In genomic region chr9:14739498-14740150, GRCm38 (mm10) we compare ENCODE assay signal across 35 mouse cellular contexts. TPM values are rescaled to one million over a fixed set of nuclear protein-coding genes. Genes with fewer than 3 reads are reported as not detected.
A peak's percentile ranks its signal among the peaks of the same experiment; 100 is the strongest.
DNase-seq lines count a peak whose midpoint lies in the region; ATAC-seq and TF ChIP-seq lines count a peak whose summit lies in the region.
"Had no signal": no experiment of that assay in that cellular context is flagged by ENCODE, and none has a peak within 500 bp of the region (broad histone marks: within the 10 kb centered on the region; RNA-seq: fewer than 3 reads in every experiment).

No protein-coding gene starts in this region.

- no peak for TF ChIP-seq CTCF in lung, postnatal 0 days (IDR thresholded peaks at IDR 0.05)
- TF ChIP-seq CTCF in MEL (IDR thresholded peaks at IDR 0.05 in 2 of 3, conservative IDR thresholded peaks at IDR 0.05 in 1 of 3; ENCODE audit: control insufficient read depth in 1 of 3, insufficient read depth in 1 of 3, low read depth in 2 of 3, low read length in 3 of 3, poor library complexity in 1 of 3, severe bottlenecking in 1 of 3) = no peak

- H3K9ac ChIP-seq in lung, postnatal 0 days (replicated peaks; ENCODE audit: low read depth) = no peak overlapping the region
- H3K9ac ChIP-seq in MEL (ENCODE audit: control insufficient read depth, low read depth, low read length, poor library complexity, severe bottlenecking) = peak overlapping the region; percentile 78
- H3K9ac ChIP-seq: embryonic facial prominence, embryonic 15.5 days; forebrain, embryonic 13.5 days; heart, embryonic 12.5 days; hindbrain, embryonic 15.5 days; kidney, embryonic 15.5 days; limb, embryonic 15.5 days; liver, embryonic 13.5 days; neural tube, embryonic 13.5 days; stomach, embryonic 15.5 days had no signal

- TF ChIP-seq POLR2A in MEL (IDR thresholded peaks at IDR 0.05; ENCODE audit: control insufficient read depth in 1 of 2, insufficient read depth in 1 of 2, low read depth in 1 of 2, low read length in 2 of 2, poor library complexity in 1 of 2) = peak in 1 of 2 experiments; percentile 48; a peak in 1 of 4 replicates

- no peak for TF ChIP-seq RAD21 in MEL (IDR thresholded peaks at IDR 0.05; ENCODE audit: low read depth, low read length)

- H3K27ac ChIP-seq in lung, postnatal 0 days (ENCODE audit: low read length) = no peak overlapping the region
- H3K27ac ChIP-seq in MEL (ENCODE audit: control insufficient read depth, low read depth, low read length) = peak overlapping the region; percentile 86
- H3K27ac ChIP-seq: embryonic facial prominence, embryonic 10.5 days; embryonic facial prominence, embryonic 15.5 days; forebrain, embryonic 13.5 days; heart, adult 2 months; hindbrain, embryonic 15.5 days; kidney, embryonic 15.5 days; limb, embryonic 10.5 days; limb, embryonic 15.5 days; liver, embryonic 13.5 days; neural tube, embryonic 13.5 days; stomach, embryonic 15.5 days had no signal

- no peaks in the 10 kb centered on the region for H3K27me3 ChIP-seq in lung, postnatal 0 days (replicated peaks; ENCODE audit: insufficient read depth, low read length)
- H3K27me3 ChIP-seq in MEL (ENCODE audit: control insufficient read depth in 1 of 2, insufficient read depth in 2 of 2, low read length in 2 of 2) = 0 out of 4 replicates have a peak, but pooled peaks cover 0 to 2% of the 10 kb centered on the region in 2 experiments
- H3K27me3 ChIP-seq: embryonic facial prominence, embryonic 15.5 days; forebrain, embryonic 13.5 days; hindbrain, embryonic 15.5 days; kidney, embryonic 15.5 days; limb, embryonic 15.5 days; liver, embryonic 13.5 days; neural tube, embryonic 13.5 days; stomach, embryonic 15.5 days had no signal

- no peaks in the 10 kb centered on the region for H3K9me3 ChIP-seq in lung, postnatal 0 days (ENCODE audit: low read length)
- no peaks in the 10 kb centered on the region for H3K9me3 ChIP-seq in MEL (replicated peaks; ENCODE audit: insufficient read depth, low read length)
- H3K9me3 ChIP-seq: embryonic facial prominence, embryonic 10.5 days; embryonic facial prominence, embryonic 15.5 days; forebrain, embryonic 13.5 days; heart, embryonic 12.5 days; hindbrain, embryonic 15.5 days; kidney, embryonic 15.5 days; limb, embryonic 10.5 days; limb, embryonic 15.5 days; liver, embryonic 13.5 days; neural tube, embryonic 13.5 days; stomach, embryonic 15.5 days had no signal

- peak; percentile 42 for ATAC-seq in lung, postnatal 0 days
- peak; percentile 76 for ATAC-seq in granulocyte monocyte progenitor cell, adult 5-6 weeks (replicated peaks; ENCODE audit: poor library complexity, severe bottlenecking)
- 0 out of 2 replicates have a peak, but pooled peaks have one; percentile 22 for ATAC-seq in neutrophil, adult 5-6 weeks (ENCODE audit: extremely low read depth, insufficient number of reproducible peaks, low FRiP score, poor library complexity, severe bottlenecking)
- ATAC-seq: activated CD4-positive, CD25-positive, alpha-beta regulatory T cell, adult 4 months; forebrain, embryonic 13.5 days; inflammation-experienced regulatory T-cells, adult 6 months had no signal

- peak; percentile 36 for DNase-seq in lung, postnatal 0 days (ENCODE audit: low spot score)
- no peak for DNase-seq in lung, postnatal 25 days (ENCODE audit: low spot score)
- DNase-seq in MEL (ENCODE audit: low read depth, low spot score) = peak; percentile 83
- no peak for DNase-seq in kidney, postnatal 36 days
- no peak for DNase-seq in left cerebral cortex, adult 9 months (ENCODE audit: low spot score in 2 of 2)
- DNase-seq in cerebellum, postnatal 25 days = no peak
- DNase-seq: cerebellum, adult 11-12 months; cerebellum, postnatal 10 days; gastrocnemius, postnatal 36 days; heart, adult 2 months; heart, postnatal 4 days; kidney, adult 11 months; layer of hippocampus, postnatal 36 days; liver, embryonic 13.5 days; lung, adult 18-20 months; lung, postnatal 10 days; right cerebral cortex, postnatal 25 days had no signal

- peaks cover 13% of the 10 kb centered on the region for H3K79me2 ChIP-seq in MEL (ENCODE audit: control insufficient read depth, insufficient read depth, low read length, poor library complexity)

- 49% methylated on average over 4 of the region's 4 CpGs for WGBS in lung, postnatal 0 days

- no peak for TF ChIP-seq EP300 in lung, postnatal 0 days (IDR thresholded peaks at IDR 0.05)
- peak; percentile 86 to 95 for TF ChIP-seq EP300 in MEL (IDR thresholded peaks at IDR 0.05; ENCODE audit: low read depth in 1 of 2, low read length in 2 of 2)

- H3K4me1 ChIP-seq in lung, postnatal 0 days (ENCODE audit: insufficient read depth, low read depth, low read length) = no peaks in the 10 kb centered on the region
- peaks cover 6 to 15% of the 10 kb centered on the region in 2 experiments; a peak in 3 of 4 replicates for H3K4me1 ChIP-seq in MEL (ENCODE audit: control insufficient read depth in 1 of 2, insufficient read depth in 2 of 2, low read length in 2 of 2)
- H3K4me1 ChIP-seq: embryonic facial prominence, embryonic 15.5 days; forebrain, embryonic 13.5 days; heart, embryonic 12.5 days; hindbrain, embryonic 15.5 days; kidney, embryonic 15.5 days; limb, embryonic 10.5 days; limb, embryonic 15.5 days; neural tube, embryonic 13.5 days; stomach, embryonic 15.5 days had no signal

- no peak overlapping the region for H3K4me3 ChIP-seq in lung, postnatal 0 days (ENCODE audit: low read depth, low read length)
- H3K4me3 ChIP-seq in MEL (ENCODE audit: control insufficient read depth in 1 of 2, insufficient read depth in 1 of 2, low read depth in 2 of 2, low read length in 2 of 2) = peak overlapping the region; percentile 72 to 79
- H3K4me3 ChIP-seq: embryonic facial prominence, embryonic 10.5 days; embryonic facial prominence, embryonic 15.5 days; forebrain, embryonic 13.5 days; heart, adult 2 months; heart, embryonic 12.5 days; hindbrain, embryonic 15.5 days; kidney, embryonic 15.5 days; limb, embryonic 10.5 days; limb, embryonic 15.5 days; liver, embryonic 13.5 days; neural tube, embryonic 13.5 days; stomach, embryonic 15.5 days had no signal

- H3K36me3 ChIP-seq in lung, postnatal 0 days (ENCODE audit: insufficient read depth, low read length) = no peaks in the 10 kb centered on the region
- H3K36me3 ChIP-seq in MEL (ENCODE audit: control insufficient read depth in 1 of 2, insufficient read depth in 2 of 2, low read length in 2 of 2) = peaks cover 0 to 21% of the 10 kb centered on the region in 2 experiments; a peak in 3 of 4 replicates
- H3K36me3 ChIP-seq: embryonic facial prominence, embryonic 10.5 days; embryonic facial prominence, embryonic 15.5 days; heart, embryonic 12.5 days; hindbrain, embryonic 15.5 days; kidney, embryonic 15.5 days; limb, embryonic 10.5 days; limb, embryonic 15.5 days; liver, embryonic 13.5 days; neural tube, embryonic 13.5 days; stomach, embryonic 15.5 days had no signal

- H3K4me2 ChIP-seq in lung, postnatal 0 days (replicated peaks; ENCODE audit: low read depth, low read length) = no peak overlapping the region
- H3K4me2 ChIP-seq: embryonic facial prominence, embryonic 15.5 days; forebrain, embryonic 13.5 days; heart, embryonic 12.5 days; hindbrain, embryonic 15.5 days; kidney, embryonic 15.5 days; limb, embryonic 15.5 days; liver, embryonic 13.5 days; midbrain, embryonic 11.5 days; neural tube, embryonic 13.5 days; stomach, embryonic 15.5 days had no signal

TF ChIP-seq in MEL, 35 proteins besides CTCF, POLR2A, EP300 and RAD21 (continues in another document):
- TF ChIP-seq CHD1 (IDR thresholded peaks at IDR 0.05; ENCODE audit: low read depth, low read length) = peak; percentile 57; the same call in 1 of the 2 replicates

RNA-seq across cellular contexts. Expression of gene Piwil4, which starts 0.9 kb away (rescaled TPM):
- polyA plus RNA-seq in lung, postnatal 0 days (2015; fragmentation: Nextera tagmentation; extraction: Ambion mirVana) = 9.1 and 9.8 TPM in 2 replicates
- total RNA-seq in MEL (2012; rRNA removed) = 30.8 and 31.7 TPM in 2 replicates
- polyA plus RNA-seq in MEL (2012; ENCODE audit: insufficient read depth in 1 of 2, insufficient read length in 2 of 2, low read depth in 1 of 2, low replicate concordance in 2 of 2, missing spikeins in 1 of 2) = 10 to 100 TPM in 1 of 2 experiments, not detected in 1; 24.8 TPM
- not detected in 2 replicates for total RNA-seq in granulocyte monocyte progenitor cell, adult 5-6 weeks (2014; fragmentation: Nextera tagmentation)
- total RNA-seq in granulocyte monocyte progenitor cell, adult 5-6 weeks (2017) = 0.09 TPM in 1 of 2 replicates, not detected in the other
- total RNA-seq in neutrophil, adult 5-6 weeks (2017) = not detected in 2 replicates
- total RNA-seq: gastrocnemius, postnatal 36 days; heart, adult 2 months; heart, postnatal 4 days; layer of hippocampus, adult 8-10 months; layer of hippocampus, postnatal 36 days had no signal
- polyA plus RNA-seq: embryonic facial prominence, embryonic 10.5 days; forebrain, embryonic 13.5 days; heart, adult 2 months; limb, embryonic 10.5 days; neural tube, embryonic 13.5 days had no signal

RNA-seq across cellular contexts. Expression of gene Fut4, which starts 12.6 kb away (rescaled TPM):
- polyA plus RNA-seq in lung, postnatal 0 days (2015; fragmentation: Nextera tagmentation; extraction: Ambion mirVana) = 6.1 and 7.8 TPM in 2 replicates
- total RNA-seq in MEL (2012; rRNA removed) = 7.2 and 8.7 TPM in 2 replicates
- 10 to 100 TPM in 1 of 2 experiments, not detected in 1; 11.2 TPM for polyA plus RNA-seq in MEL (2012; ENCODE audit: insufficient read depth in 1 of 2, insufficient read length in 2 of 2, low read depth in 1 of 2, low replicate concordance in 2 of 2, missing spikeins in 1 of 2)
- total RNA-seq in granulocyte monocyte progenitor cell, adult 5-6 weeks (2014; fragmentation: Nextera tagmentation) = 8.4 and 10.6 TPM in 2 replicates
- total RNA-seq in granulocyte monocyte progenitor cell, adult 5-6 weeks (2017) = 12.7 and 16.0 TPM in 2 replicates
- total RNA-seq in neutrophil, adult 5-6 weeks (2017) = 7.1 and 10.0 TPM in 2 replicates
- polyA plus RNA-seq: inflammation-experienced regulatory T-cells, adult 6 months had no signal

RNA-seq across cellular contexts. Expression of gene 1700012B09Rik, which starts 31.2 kb away (rescaled TPM):
- 11.9 and 12.5 TPM in 2 replicates for polyA plus RNA-seq in lung, postnatal 0 days (2015; fragmentation: Nextera tagmentation; extraction: Ambion mirVana)
- total RNA-seq in MEL (2012; rRNA removed) = not detected in 2 replicates
- not detected for polyA plus RNA-seq in MEL (2012; ENCODE audit: insufficient read depth in 1 of 2, insufficient read length in 2 of 2, low read depth in 1 of 2, low replicate concordance in 2 of 2, missing spikeins in 1 of 2)
- total RNA-seq in granulocyte monocyte progenitor cell, adult 5-6 weeks (2014; fragmentation: Nextera tagmentation) = 6.3 and 9.3 TPM in 2 replicates
- total RNA-seq in granulocyte monocyte progenitor cell, adult 5-6 weeks (2017) = 6.2 and 16.1 TPM in 2 replicates
- not detected in 2 replicates for total RNA-seq in neutrophil, adult 5-6 weeks (2017)
- total RNA-seq: gastrocnemius, postnatal 36 days; heart, adult 2 months; heart, postnatal 4 days; layer of hippocampus, postnatal 36 days; left cerebral cortex, postnatal 10 days had no signal
- polyA plus RNA-seq: activated CD4-positive, CD25-positive, alpha-beta regulatory T cell, adult 4 months; heart, adult 2 months; heart, embryonic 12.5 days; heart, postnatal 0 days; inflammation-experienced regulatory T-cells, adult 6 months; kidney, embryonic 15.5 days; limb, embryonic 10.5 days; limb, embryonic 15.5 days; liver, embryonic 13.5 days; midbrain, embryonic 11.5 days; neural tube, embryonic 13.5 days; stomach, embryonic 15.5 days had no signal

RNA-seq across cellular contexts. Expression of gene Mre11a, which starts 44.8 kb away (rescaled TPM):
- polyA plus RNA-seq in lung, postnatal 0 days (2015; fragmentation: Nextera tagmentation; extraction: Ambion mirVana) = 4.7 and 8.1 TPM in 2 replicates
- 113 and 123 TPM in 2 replicates for total RNA-seq in MEL (2012; rRNA removed)
- 100 to 1,000 TPM in 1 of 2 experiments, 10 to 100 TPM in 1; 88.1 to 288 TPM for polyA plus RNA-seq in MEL (2012; ENCODE audit: insufficient read depth in 1 of 2, insufficient read length in 2 of 2, low read depth in 1 of 2, low replicate concordance in 2 of 2, missing spikeins in 1 of 2)
- total RNA-seq in granulocyte monocyte progenitor cell, adult 5-6 weeks (2014; fragmentation: Nextera tagmentation) = 54.7 and 68.9 TPM in 2 replicates
- total RNA-seq in granulocyte monocyte progenitor cell, adult 5-6 weeks (2017) = 50.1 and 58.6 TPM in 2 replicates
- 23.6 TPM in 2 replicates for total RNA-seq in neutrophil, adult 5-6 weeks (2017)

RNA-seq across cellular contexts. Expression of gene Ankrd49, which starts 45.0 kb away (rescaled TPM):
- 19.7 and 21.4 TPM in 2 replicates for polyA plus RNA-seq in lung, postnatal 0 days (2015; fragmentation: Nextera tagmentation; extraction: Ambion mirVana)
- 96.4 and 108 TPM in 2 replicates for total RNA-seq in MEL (2012; rRNA removed)
- 100 to 1,000 TPM; 108 to 139 TPM for polyA plus RNA-seq in MEL (2012; ENCODE audit: insufficient read depth in 1 of 2, insufficient read length in 2 of 2, low read depth in 1 of 2, low replicate concordance in 2 of 2, missing spikeins in 1 of 2)
- 36.8 and 49.4 TPM in 2 replicates for total RNA-seq in granulocyte monocyte progenitor cell, adult 5-6 weeks (2014; fragmentation: Nextera tagmentation)
- total RNA-seq in granulocyte monocyte progenitor cell, adult 5-6 weeks (2017) = 57.3 and 65.7 TPM in 2 replicates
- 29.8 and 31.3 TPM in 2 replicates for total RNA-seq in neutrophil, adult 5-6 weeks (2017)

Comparison
In these comparisons a context has a peak if more than half of its experiments do, and no peak if none do; other contexts are left out.
1. DNase-seq: peak in lung, postnatal 0 days (single experiment) and MEL (single experiment); none in lung, postnatal 25 days (single experiment), kidney, postnatal 36 days (0 of 2), left cerebral cortex, adult 9 months (0 of 2) and cerebellum, postnatal 25 days (0 of 2).
2. ATAC-seq: peak in every context shown above with its lines; median percentile 76 in granulocyte monocyte progenitor cell, adult 5-6 weeks; 42 in lung, postnatal 0 days; 22 in neutrophil, adult 5-6 weeks.
3. RNA of gene Piwil4, which starts 0.9 kb away (total RNA-seq): 30.8 to 31.7 TPM in MEL; 0.09 TPM in granulocyte monocyte progenitor cell, adult 5-6 weeks and not detected in neutrophil, adult 5-6 weeks; every median in the first group is over 10 times any median in the second.